Mouse (Mus musculus) adrenal gland (tissue): ENCODE data around the gene Ntm.

Experiments used
- intact Hi-C: fragments of 180-260 bp; cut with DNase I; formaldehyde crosslinking; loops from one replicate; pipeline ENCODE4 v1.15.1; 2025

Ntm gene

GRCm38 (mm10) chr9:29514588-29515356 lies 448.2 kb downstream of the Ntm start:
- intact Hi-C loops: no loop called here

GRCm38 (mm10) chr9:29496002-29496401 lies 466.9 kb downstream of the Ntm start:
- intact Hi-C loops: no loop called here

- intact Hi-C loops: no loop called here
These were observed 480.7 kb downstream of the Ntm start for GRCm38 (mm10) chr9:29482272-29482671.

GRCm38 (mm10) chr9:29479051-29479450 lies 483.9 kb downstream of the Ntm start:
- intact Hi-C loops: no loop called here

- intact Hi-C loops: no loop called here
These were observed 485.7 kb downstream of the Ntm start for GRCm38 (mm10) chr9:29477219-29477618.

GRCm38 (mm10) chr9:29473418-29473817 lies 489.5 kb downstream of the Ntm start:
- intact Hi-C loops: no loop called here

GRCm38 (mm10) chr9:29472226-29472625 lies 490.7 kb downstream of the Ntm start:
- intact Hi-C loops: no loop called here

- intact Hi-C loops: no loop called here
These were observed 498.2 kb downstream of the Ntm start for GRCm38 (mm10) chr9:29464756-29465155.

- intact Hi-C loops: no loop called here
These were observed 499.9 kb downstream of the Ntm start for GRCm38 (mm10) chr9:29462970-29463593.

GRCm38 (mm10) chr9:29457976-29458572 lies 504.9 kb downstream of the Ntm start:
- intact Hi-C loops: loop anchor here (1.0 to 10.0 kb wide), 2 partner anchors 257 to 1193 kb away; no protein-coding TSS in a partner anchor

- intact Hi-C loops: loop anchor here (10.0 kb wide), 1 partner anchor 1191 kb away; no protein-coding TSS in a partner anchor
These were observed 506.9 kb downstream of the Ntm start for GRCm38 (mm10) chr9:29456014-29456413.

GRCm38 (mm10) chr9:29451232-29451631 lies 511.7 kb downstream of the Ntm start:
- intact Hi-C loops: loop anchor here (10.0 kb wide), 1 partner anchor 1186 kb away; no protein-coding TSS in a partner anchor

- intact Hi-C loops: no loop called here
These were observed 518.9 kb downstream of the Ntm start for GRCm38 (mm10) chr9:29444001-29444400.

- intact Hi-C loops: no loop called here
These were observed 523.5 kb downstream of the Ntm start for GRCm38 (mm10) chr9:29439401-29439800.

GRCm38 (mm10) chr9:29434611-29435010 lies 528.3 kb downstream of the Ntm start:
- intact Hi-C loops: no loop called here

GRCm38 (mm10) chr9:29433910-29434309 lies 529.0 kb downstream of the Ntm start:
- intact Hi-C loops: no loop called here

GRCm38 (mm10) chr9:29433156-29433555 lies 529.8 kb downstream of the Ntm start:
- intact Hi-C loops: no loop called here

- intact Hi-C loops: no loop called here
These were observed 531.4 kb downstream of the Ntm start for GRCm38 (mm10) chr9:29431590-29431989.

GRCm38 (mm10) chr9:29430189-29430588 lies 532.8 kb downstream of the Ntm start:
- intact Hi-C loops: no loop called here

GRCm38 (mm10) chr9:29428322-29428721 lies 534.6 kb downstream of the Ntm start:
- intact Hi-C loops: no loop called here

- intact Hi-C loops: no loop called here
These were observed 536.7 kb downstream of the Ntm start for GRCm38 (mm10) chr9:29426261-29426660.

GRCm38 (mm10) chr9:29415578-29415977 lies 547.4 kb downstream of the Ntm start:
- intact Hi-C loops: loop anchor here (10.0 kb wide), 1 partner anchor 169 kb away; no protein-coding TSS in a partner anchor
